Mouse (Mus musculus) erythroblast, embryonic 14.5 days (primary cell): ENCODE measurements around the gene Sat2.

Experiments
- GATA1 ChIP-seq: IDR thresholded peaks from 2 replicates; pipeline ENCODE4 v1.6.1; 2012; ENCODE audit warnings: low read length, inconsistent platforms, mixed read lengths
- TAL1 ChIP-seq: IDR thresholded peaks from 3 replicates; pipeline ENCODE4 v1.6.1; 2012; ENCODE audit warnings: low read length, inconsistent platforms, mixed read lengths

DNA sequence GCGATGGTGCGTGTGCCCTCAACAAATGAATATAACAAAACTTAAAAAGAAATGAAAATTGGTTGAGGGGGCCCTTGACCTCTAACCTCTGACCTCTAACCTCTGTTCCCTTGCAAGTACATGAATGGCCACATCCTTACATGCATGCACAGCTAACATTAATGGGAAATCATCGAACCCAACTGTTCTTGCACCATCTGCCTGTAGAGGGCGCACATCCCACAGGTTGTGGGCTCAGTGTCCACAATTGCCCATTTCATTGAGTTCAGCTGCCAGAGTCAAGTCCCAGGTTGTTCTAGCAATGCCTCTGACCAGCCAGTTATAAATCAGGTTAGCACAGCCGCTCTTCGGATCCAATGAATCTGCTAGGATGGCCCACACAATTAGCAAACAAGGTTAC, 6.5 kb downstream of the Sat2 start:
- TF ChIP-seq GATA1: no peak
- TF ChIP-seq TAL1: no peak
